Mouse (Mus musculus): ENCODE results near the gene Pfdn2.

Gene Pfdn2

GRCm38 (mm10) chr1:171358421-171358820 lies 13.0 kb downstream of the Pfdn2 start:
- DNase-seq: no peak

- DNase-seq: peak; percentile 48
Measured at GRCm38 (mm10) chr1:171360253-171360652, 14.8 kb downstream of the Pfdn2 start.

GRCm38 (mm10) chr1:171360656-171361055 lies 15.2 kb downstream of the Pfdn2 start, which contains the start of gene Klhdc9:
Gene Klhdc9, minus strand, starts transcription at chr1:171360798.
- peak; percentile 86 for DNase-seq

- DNase-seq: peak; percentile 59
Measured at GRCm38 (mm10) chr1:171361106-171362103, 15.9 kb downstream of the Pfdn2 start.

- DNase-seq: no peak
Measured at GRCm38 (mm10) chr1:171365934-171366333, 20.5 kb downstream of the Pfdn2 start.

GRCm38 (mm10) chr1:171369845-171370556 lies 24.5 kb downstream of the Pfdn2 start, which contains the start of gene Nectin4:
Gene Nectin4, plus strand, starts transcription at chr1:171370099.
- DNase-seq: no peak

GRCm38 (mm10) chr1:171372880-171373279 lies 27.4 kb downstream of the Pfdn2 start:
- DNase-seq: no peak

GRCm38 (mm10) chr1:171373946-171374345 lies 28.5 kb downstream of the Pfdn2 start:
- DNase-seq: no peak

GRCm38 (mm10) chr1:171375646-171376097 lies 30.2 kb downstream of the Pfdn2 start:
- DNase-seq: no peak

- no peak for DNase-seq
Measured at GRCm38 (mm10) chr1:171378298-171378697, 32.8 kb downstream of the Pfdn2 start.

- peak; percentile 62 for DNase-seq
Measured at GRCm38 (mm10) chr1:171379935-171380599, 34.6 kb downstream of the Pfdn2 start.

GRCm38 (mm10) chr1:171382096-171382620 lies 36.7 kb downstream of the Pfdn2 start:
- no peak for DNase-seq

GRCm38 (mm10) chr1:171384361-171384760 lies 38.9 kb downstream of the Pfdn2 start:
- DNase-seq: no peak

GRCm38 (mm10) chr1:171385171-171385570 lies 39.7 kb downstream of the Pfdn2 start:
- no peak for DNase-seq

- no peak for DNase-seq
Measured at GRCm38 (mm10) chr1:171387099-171387498, 41.6 kb downstream of the Pfdn2 start.

- DNase-seq: peak; percentile 14
Measured at GRCm38 (mm10) chr1:171388376-171389102, 43.1 kb downstream of the Pfdn2 start, which contains the start of gene Arhgap30. Gene Arhgap30, plus strand, starts transcription at chr1:171388954.

GRCm38 (mm10) chr1:171390101-171390500 lies 44.6 kb downstream of the Pfdn2 start:
- no peak for DNase-seq

- DNase-seq: no peak
Measured at GRCm38 (mm10) chr1:171401821-171402220, 56.4 kb downstream of the Pfdn2 start.

GRCm38 (mm10) chr1:171402991-171403390 lies 57.5 kb downstream of the Pfdn2 start:
- DNase-seq: no peak

- DNase-seq: no peak
Measured at GRCm38 (mm10) chr1:171407263-171407662, 61.8 kb downstream of the Pfdn2 start.

Measured in right cerebral cortex, postnatal 25 days (tissue).